Mouse (Mus musculus) limb, embryonic 14.5 days (tissue): Measurements from ENCODE around the gene Btbd35f10. TPM values are rescaled to one million over a fixed set of nuclear protein-coding genes. Genes with fewer than 3 reads are reported as not detected.
"Not testable (repeated sequence)": the region's sequence is repeated elsewhere in the genome, so short reads cannot be mapped to it uniquely, and the experiment has no call there.

Experiments used
- ATAC-seq: fragments of 200-750 bp; cut with Nextera tagmentation; 2 replicates; pipeline ENCODE4 v1.8.0; 2017; ENCODE audit warnings: low read depth, moderate number of reproducible peaks, moderate TSS enrichment; ENCODE audit not compliant: low FRiP score
- DNase-seq: peaks from one replicate; pipeline ENCODE4 v3.0.0-alpha.2; 2015; ENCODE audit warnings: low spot score
- H3K27ac ChIP-seq: fragments of 300-500 bp; sonication (generic); replicated peaks from 2 replicates; pipeline ENCODE4 v1.5.1; 2014; ENCODE audit warnings: low read depth, mild to moderate bottlenecking, low read length, moderate library complexity, mixed read lengths
- H3K27me3 ChIP-seq: fragments of 300-500 bp; sonication (generic); 2 replicates; pipeline ENCODE4 v1.6.1; 2014; ENCODE audit warnings: low read length, mixed read lengths; ENCODE audit not compliant: control insufficient read depth, insufficient read depth
- H3K36me3 ChIP-seq: fragments of 300-500 bp; sonication (generic); 2 replicates; pipeline ENCODE4 v1.6.1; 2014; ENCODE audit warnings: mild to moderate bottlenecking, low read length, moderate library complexity, mixed read lengths; ENCODE audit not compliant: control insufficient read depth, insufficient read depth
- H3K4me1 ChIP-seq: fragments of 300-500 bp; sonication (generic); 2 replicates; pipeline ENCODE4 v1.6.1; 2014; ENCODE audit warnings: antibody characterized with exemption, low read length, mixed read lengths; ENCODE audit not compliant: control insufficient read depth, insufficient read depth
- H3K4me2 ChIP-seq: fragments of 300-500 bp; sonication (generic); replicated peaks from 2 replicates; pipeline ENCODE4 v1.6.1; 2014; ENCODE audit warnings: low read depth, mild to moderate bottlenecking, low read length, moderate library complexity; ENCODE audit not compliant: severe bottlenecking
- H3K4me3 ChIP-seq: fragments of 300-500 bp; sonication (generic); replicated peaks from 2 replicates; pipeline ENCODE4 v1.5.1; 2014; ENCODE audit warnings: low read length
- H3K9ac ChIP-seq: fragments of 300-500 bp; sonication (generic); 2 replicates; pipeline ENCODE4 v1.6.1; 2014; ENCODE audit warnings: mild to moderate bottlenecking, low read depth, low read length, moderate library complexity; ENCODE audit not compliant: severe bottlenecking
- H3K9me3 ChIP-seq: fragments of 300-500 bp; sonication (generic); 2 replicates; pipeline ENCODE4 v1.6.1; 2016; ENCODE audit warnings: low read length; ENCODE audit not compliant: control insufficient read depth
- WGBS: fragments of 180-500 bp; shearing (Covaris S2); extraction: QIAGEN DNeasy Blood & Tissue Kit; methylation state at CpG from one replicate; pipeline ENCODE4 v1.1.7; 2014; 5-methylcytosine and 5-hydroxymethylcytosine counted together
- polyA plus RNA-seq, 2 experiments: library from polyadenylated mRNA; depleted of rRNA in 1 of 2; stranded (reverse) in 1 of 2; unstranded in 1 of 2; fragments of >200 nt; fragmentation: Nextera tagmentation in 1 of 2; extraction: Ambion mirVana in 1 of 2; gene quantifications; 2 replicates each; pipeline versions ENCODE4 v1.2.1 to v1.2.3; 2012 to 2014

Btbd35f10 gene
- polyA plus RNA-seq (2012; rRNA removed) (not detected in 2 replicates), polyA plus RNA-seq (2014; fragmentation: Nextera tagmentation; extraction: Ambion mirVana) (not detected in 2 replicates)

DNA sequence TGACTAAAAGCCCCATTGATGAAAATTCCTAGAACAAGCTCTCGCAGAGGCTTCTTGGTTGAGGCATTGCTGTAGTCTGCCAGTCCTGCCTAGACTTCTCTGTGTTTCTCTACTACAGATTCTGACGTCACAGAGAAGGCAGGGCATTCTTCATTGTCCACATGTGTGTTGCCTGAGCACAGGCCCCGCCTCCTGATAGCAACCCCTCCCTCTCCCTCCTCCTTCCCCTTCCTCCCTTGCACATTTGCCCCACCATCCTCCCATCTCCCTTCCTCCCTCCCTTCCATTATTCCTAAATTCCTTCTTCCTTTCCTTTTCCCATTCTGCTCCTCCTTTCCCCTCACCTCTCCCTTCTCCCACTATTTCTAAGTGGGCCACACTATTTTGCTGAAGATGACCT lies at the start of gene Btbd35f10:
TSS of gene Btbd35f10 (minus strand) at position 101 of the 400 bp plus-strand sequence.
- H3K4me3 ChIP-seq, H3K4me1 ChIP-seq, H3K9me3 ChIP-seq, H3K4me2 ChIP-seq, DNase-seq, H3K9ac ChIP-seq, H3K36me3 ChIP-seq, H3K27ac ChIP-seq, H3K27me3 ChIP-seq, ATAC-seq: not testable (repeated sequence)
- no CpG with 5 or more reads among the region's 3 CpGs for WGBS

Other genes with a start within 250 kb of the Btbd35f10 start
- gene Btbd35f18, start 52.7 kb downstream of the Btbd35f10 start, polyA plus RNA-seq (2012; rRNA removed) = not detected in 2 replicates
- gene Btbd35f18, start 52.7 kb downstream of the Btbd35f10 start, polyA plus RNA-seq (2014; fragmentation: Nextera tagmentation; extraction: Ambion mirVana) = not detected in 2 replicates
- not detected in 2 replicates for gene Btbd35f16, start 204.1 kb upstream of the Btbd35f10 start, polyA plus RNA-seq (2012; rRNA removed)
- not detected in 2 replicates for gene Btbd35f16, start 204.1 kb upstream of the Btbd35f10 start, polyA plus RNA-seq (2014; fragmentation: Nextera tagmentation; extraction: Ambion mirVana)